Mouse (Mus musculus) left cerebral cortex, adult 18-20 months (tissue): ENCODE results near the gene Creb5. TPM values are rescaled to one million over a fixed set of nuclear protein-coding genes. Genes with fewer than 3 reads are reported as not detected.

Experiments used
- DNase-seq, 2 experiments: peaks; one replicate each; pipeline ENCODE4 v3.0.0; 2021 to 2022; ENCODE audit warnings: low spot score in 2 of 2, mixed read lengths in 1 of 2
- total RNA-seq, 2 experiments: library from RNA; stranded (reverse); gene quantifications; 2 replicates each; pipeline ENCODE4 v1.2.3; 2021

The Creb5 gene
- total RNA-seq, 2 experiments from 2014 or later, result 2.5 to 2.7 TPM

- DNase-seq, result no peak
Measured at GRCm38 (mm10) chr6:53537530-53537929, 250.5 kb downstream of the Creb5 start.

- DNase-seq, result no peak
Measured at GRCm38 (mm10) chr6:53541798-53542197, 254.7 kb downstream of the Creb5 start.

- no peak for DNase-seq
Measured at GRCm38 (mm10) chr6:53545483-53545900, 258.4 kb downstream of the Creb5 start.

GRCm38 (mm10) chr6:53545989-53546388 lies 258.9 kb downstream of the Creb5 start:
- DNase-seq, result no peak

- no peak for DNase-seq
Measured at GRCm38 (mm10) chr6:53548236-53548635, 261.2 kb downstream of the Creb5 start.

- no peak for DNase-seq
Measured at GRCm38 (mm10) chr6:53549409-53549808, 262.3 kb downstream of the Creb5 start.

GRCm38 (mm10) chr6:53556050-53556449 lies 269.0 kb downstream of the Creb5 start:
- no peak for DNase-seq

GRCm38 (mm10) chr6:53560928-53561327 lies 273.9 kb downstream of the Creb5 start:
- DNase-seq, result no peak

- no peak for DNase-seq
Measured at GRCm38 (mm10) chr6:53562586-53562985, 275.5 kb downstream of the Creb5 start.

- DNase-seq, result no peak
Measured at GRCm38 (mm10) chr6:53563546-53564185, 276.6 kb downstream of the Creb5 start.

- DNase-seq, result no peak
Measured at GRCm38 (mm10) chr6:53569436-53569835, 282.4 kb downstream of the Creb5 start.

GRCm38 (mm10) chr6:53570906-53571305 lies 283.8 kb downstream of the Creb5 start:
- no peak for DNase-seq

- no peak for DNase-seq
Measured at GRCm38 (mm10) chr6:53571571-53572122, 284.6 kb downstream of the Creb5 start.

- no peak for DNase-seq
Measured at GRCm38 (mm10) chr6:53572456-53572855, 285.4 kb downstream of the Creb5 start.

- DNase-seq, result peak; percentile 84 to 87
Measured at GRCm38 (mm10) chr6:53572979-53573710, 286.1 kb downstream of the Creb5 start.

- DNase-seq, result no peak
Measured at GRCm38 (mm10) chr6:53573711-53574065, 286.6 kb downstream of the Creb5 start.

- DNase-seq, result no peak
Measured at GRCm38 (mm10) chr6:53574097-53574496, 287.0 kb downstream of the Creb5 start.

- no peak for DNase-seq
Measured at GRCm38 (mm10) chr6:53575191-53575590, 288.1 kb downstream of the Creb5 start.

GRCm38 (mm10) chr6:53575836-53576235 lies 288.8 kb downstream of the Creb5 start:
- no peak for DNase-seq

- DNase-seq, result no peak
Measured at GRCm38 (mm10) chr6:53576841-53577240, 289.8 kb downstream of the Creb5 start.

GRCm38 (mm10) chr6:53577776-53578175 lies 290.7 kb downstream of the Creb5 start:
- no peak for DNase-seq

- no peak for DNase-seq
Measured at GRCm38 (mm10) chr6:53580346-53580745, 293.3 kb downstream of the Creb5 start.
